Mouse (Mus musculus) c-Kit-positive CD71-negative TER-119-negative erythroid progenitor cells, embryonic 14.5 days (primary cell): ENCODE measurements around the gene Secisbp2.

ENCODE experiments used
- DNase-seq: peaks from one replicate; pipeline ENCODE4 v3.0.0-alpha.2; 2013; ENCODE audit warnings: low read depth

Gene Secisbp2

GRCm38 (mm10) chr13:51732097-51732664 lies 80.7 kb downstream of the Secisbp2 start:
- no peak for DNase-seq
